Mouse (Mus musculus) cerebellum, adult 9-10 months (tissue): ENCODE data around the gene Gm7971.
"Not testable (repeated sequence)": the region's sequence is repeated elsewhere in the genome, so short reads cannot be mapped to it uniquely, and the experiment has no call there.

Experiments used
- DNase-seq: peaks from one replicate; pipeline ENCODE4 v3.0.0; 2022

Gm7971 gene

GRCm38 (mm10) chr5:95594775-95595174 is at the start of gene Gm7971:
Gene Gm7971 (minus strand): TSS chr5:95594875.
- not testable (repeated sequence) for DNase-seq
